Mouse (Mus musculus): ENCODE measurements around the gene Slc22a28. TPM values are rescaled to one million over a fixed set of nuclear protein-coding genes. Genes with fewer than 3 reads are reported as not detected.

The Slc22a28 gene
- polyA plus RNA-seq, 1 experiment from 2014 or later, result not detected

Other genes starting within 250 kb of the Slc22a28 start
- not detected in 2 replicates for gene Slc22a27, start 166.0 kb downstream of the Slc22a28 start, polyA plus RNA-seq (2014; fragmentation: Nextera tagmentation; extraction: Ambion mirVana)
- gene Slc22a29, start 86.9 kb upstream of the Slc22a28 start, polyA plus RNA-seq (2014; fragmentation: Nextera tagmentation; extraction: Ambion mirVana), result not detected in 2 replicates

All from embryonic facial prominence, embryonic 11.5 days (tissue).